Mouse (Mus musculus) ES-Bruce4 (cell line): ENCODE measurements around the gene Ermap.

Source experiments
- CTCF ChIP-seq: IDR thresholded peaks from one replicate; pipeline ENCODE4 v1.8.1; 2011; ENCODE audit warnings: low read depth, low read length
- EP300 ChIP-seq: IDR thresholded peaks from 2 replicates; pipeline ENCODE4 v1.6.1; 2011; ENCODE audit warnings: low read depth, low read length; ENCODE audit not compliant: insufficient read depth
- POLR2A ChIP-seq: IDR thresholded peaks from one replicate; pipeline ENCODE4 v1.8.1; 2011; ENCODE audit warnings: low read length; ENCODE audit not compliant: insufficient read depth

DNA sequence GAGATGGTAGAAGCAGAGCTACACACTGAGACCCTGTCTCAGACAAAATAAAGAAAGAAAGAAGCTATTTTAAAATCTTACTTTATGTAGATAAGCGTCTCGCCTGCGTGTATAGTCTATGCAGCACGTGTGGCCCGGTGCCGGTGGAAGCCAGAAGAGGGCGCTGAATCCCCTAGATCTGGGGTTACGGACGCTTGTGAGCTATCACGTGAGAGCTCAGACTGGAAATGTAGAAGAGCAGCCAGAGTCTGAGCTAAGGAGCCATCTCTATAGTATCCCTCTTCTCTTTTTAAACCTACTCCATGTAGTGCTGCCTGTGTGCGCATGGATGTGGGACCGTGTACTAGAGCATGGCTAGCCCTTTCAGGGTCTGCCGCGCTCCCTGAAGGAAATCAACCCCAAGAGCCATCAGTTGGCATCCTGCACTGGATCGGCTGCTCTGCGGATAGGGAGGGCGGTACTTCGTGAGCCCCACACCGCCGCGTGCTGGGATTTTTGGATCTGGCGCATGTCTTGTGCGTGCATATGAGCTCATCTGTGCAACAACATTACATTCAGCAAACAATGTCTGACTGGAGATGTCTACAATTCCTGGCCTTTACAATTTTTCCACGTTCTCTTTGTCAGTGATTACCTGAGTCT, 47.5 kb downstream of the Ermap start:
- peak; percentile 87 for TF ChIP-seq CTCF
- TF ChIP-seq POLR2A = no peak
- peak; percentile 64; the same call in 1 of the 2 replicates for TF ChIP-seq EP300
